Mouse (Mus musculus) heart, embryonic 14.5 days (tissue): Measurements from ENCODE around the gene Fibcd1. TPM values are rescaled to one million over a fixed set of nuclear protein-coding genes. Genes with fewer than 3 reads are reported as not detected.

ENCODE experiments used
- ATAC-seq: fragments of 200-750 bp; cut with Nextera tagmentation; 2 replicates; pipeline ENCODE4 v1.8.0; 2017; ENCODE audit warnings: low read depth, moderate TSS enrichment; ENCODE audit not compliant: insufficient number of reproducible peaks, insufficient read depth, low FRiP score
- H3K27ac ChIP-seq, 2 experiments: fragments of 200-500 bp in 1 of 2; fragments of 300-500 bp in 1 of 2; sonication (generic) in 1 of 2; replicated peaks in 1 of 2; 2 replicates each; pipeline ENCODE4 v1.5.1; 2012 to 2014; ENCODE audit warnings: low read depth in 2 of 2, low read length in 2 of 2, control low read depth in 1 of 2, mild to moderate bottlenecking in 1 of 2, mixed read lengths in 1 of 2; ENCODE audit not compliant: control insufficient read depth in 1 of 2, insufficient read depth in 1 of 2
- H3K27me3 ChIP-seq: fragments of 300-500 bp; sonication (generic); 2 replicates; pipeline ENCODE4 v1.6.1; 2014; ENCODE audit warnings: mild to moderate bottlenecking, low read length, control low read depth; ENCODE audit not compliant: control insufficient read depth, insufficient read depth
- H3K36me3 ChIP-seq: fragments of 300-500 bp; sonication (generic); 2 replicates; pipeline ENCODE4 v1.6.1; 2014; ENCODE audit warnings: mild to moderate bottlenecking, control low read depth, low read length, mixed read lengths; ENCODE audit not compliant: control insufficient read depth, insufficient read depth
- H3K4me1 ChIP-seq, 2 experiments: fragments of 200-500 bp in 1 of 2; fragments of 300-500 bp in 1 of 2; sonication (generic) in 1 of 2; 2 replicates each; pipeline ENCODE4 v1.6.1; 2012 to 2014; ENCODE audit warnings: low read length in 2 of 2, control low read depth in 1 of 2, mixed read lengths in 1 of 2; ENCODE audit not compliant: control insufficient read depth in 2 of 2, insufficient read depth in 2 of 2
- H3K4me2 ChIP-seq: fragments of 300-500 bp; sonication (generic); 2 replicates; pipeline ENCODE4 v1.6.1; 2014; ENCODE audit warnings: mild to moderate bottlenecking, low read length
- H3K4me3 ChIP-seq, 2 experiments: fragments of 200-500 bp in 1 of 2; fragments of 300-500 bp in 1 of 2; sonication (generic) in 1 of 2; 2 replicates each; pipeline ENCODE4 v1.5.1; 2012 to 2014; ENCODE audit warnings: low read length in 2 of 2, mild to moderate bottlenecking in 2 of 2, control low read depth in 1 of 2, low read depth in 1 of 2, moderate library complexity in 1 of 2; ENCODE audit not compliant: control insufficient read depth in 1 of 2, insufficient read depth in 1 of 2
- H3K9ac ChIP-seq: fragments of 300-500 bp; sonication (generic); 2 replicates; pipeline ENCODE4 v1.6.1; 2014; ENCODE audit warnings: mild to moderate bottlenecking, low read length
- H3K9me3 ChIP-seq: fragments of 300-500 bp; sonication (generic); 2 replicates; pipeline ENCODE4 v1.6.1; 2016; ENCODE audit warnings: low read length, control low read depth; ENCODE audit not compliant: control insufficient read depth
- WGBS: fragments of 180-500 bp; shearing (Covaris S2); extraction: QIAGEN DNeasy Blood & Tissue Kit; methylation state at CpG from one replicate; pipeline ENCODE4 v1.1.7; 2014; 5-methylcytosine and 5-hydroxymethylcytosine counted together
- polyA plus RNA-seq: library from polyadenylated mRNA; unstranded; fragments of >200 nt; fragmentation: Nextera tagmentation; extraction: Ambion mirVana; gene quantifications from 2 replicates; pipeline ENCODE4 v1.2.1, GENCODE M21; 2014

Gene Fibcd1
- polyA plus RNA-seq, 1 experiment from 2014 or later, result 0.04 TPM

DNA sequence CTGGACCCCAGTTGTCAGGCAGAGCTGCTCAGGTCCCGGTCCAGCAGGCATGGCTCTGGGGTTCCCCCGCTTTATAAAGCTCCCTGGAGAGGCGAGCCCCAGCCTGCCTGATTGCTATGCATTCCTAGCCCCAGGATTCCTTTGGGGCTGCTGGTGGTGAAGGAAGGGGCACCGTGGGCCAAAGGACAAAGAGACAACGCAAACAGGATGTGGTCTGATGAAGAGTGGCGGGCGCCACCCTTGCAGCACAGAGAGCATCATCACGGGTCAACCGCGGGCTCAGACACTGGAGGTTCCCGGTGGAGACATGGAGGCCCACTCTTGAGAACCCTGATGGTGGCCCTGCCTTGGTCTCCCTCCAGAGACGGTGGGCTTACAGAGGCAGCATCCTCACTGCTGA is 35.4 kb downstream of the Fibcd1 start, which contains the start of gene Qrfp:
TSS of gene Qrfp (minus strand) at position 137 of the 400 bp plus-strand sequence.
- Histone ChIP-seq H3K9me3 (no peaks in the 10 kb centered on the region), H3K27ac (no peak within 1 kb of the TSS), H3K4me1 (peaks cover 0 to 6% of the 10 kb centered on the region in 2 experiments; a peak in 2 of 4 replicates), H3K27me3 (peaks cover 19% of the 10 kb centered on the region), H3K9ac (no peak within 1 kb of the TSS; the same call in 1 of the 2 replicates), H3K36me3 (0 out of 2 replicates have a peak, but pooled peaks cover 4% of the 10 kb centered on the region), H3K4me3 (no peak within 1 kb of the TSS), H3K4me2 (no peak within 1 kb of the TSS)
- WGBS, result 41% methylated on average over 12 of the region's 12 CpGs
- ATAC-seq, result no peak

- H3K36me3 ChIP-seq, result peaks cover 14% of the 10 kb centered on the region
- no peak overlapping the region for H3K4me2 ChIP-seq
- H3K4me1 ChIP-seq, result peaks cover 0 to 6% of the 10 kb centered on the region in 2 experiments; a peak in 2 of 4 replicates
- H3K9me3 ChIP-seq, result no peaks in the 10 kb centered on the region
- ATAC-seq, result no peak
- no peak overlapping the region for H3K4me3 ChIP-seq
- H3K27ac ChIP-seq, result no peak overlapping the region
- H3K9ac ChIP-seq, result no peak overlapping the region
- 45% methylated on average over 2 of the region's 2 CpGs for WGBS
- H3K27me3 ChIP-seq, result peaks cover 10% of the 10 kb centered on the region; the same call in 1 of the 2 replicates
These were observed 36.5 kb downstream of the Fibcd1 start for GRCm38 (mm10) chr2:31809358-31809740.

- no peak overlapping the region for H3K4me2 ChIP-seq
- H3K36me3 ChIP-seq, result peaks cover 20% of the 10 kb centered on the region
- no peak overlapping the region for H3K9ac ChIP-seq
- peaks cover 0 to 6% of the 10 kb centered on the region in 2 experiments; a peak in 2 of 4 replicates for H3K4me1 ChIP-seq
- H3K4me3 ChIP-seq, result no peak overlapping the region
- WGBS, result 34% methylated on average over 28 of the region's 28 CpGs
- ATAC-seq, result no peak
- no peak overlapping the region for H3K27ac ChIP-seq
- H3K27me3 ChIP-seq, result peaks cover 9% of the 10 kb centered on the region; the same call in 1 of the 2 replicates
- H3K9me3 ChIP-seq, result no peaks in the 10 kb centered on the region
These were observed 37.1 kb downstream of the Fibcd1 start for GRCm38 (mm10) chr2:31808410-31809357.

GRCm38 (mm10) chr2:31806639-31807382 is 39.0 kb downstream of the Fibcd1 start:
- Histone ChIP-seq H3K9me3 (no peaks in the 10 kb centered on the region), H3K9ac (no peak overlapping the region), H3K27ac (no peak overlapping the region), H3K4me1 (peaks cover 0 to 6% of the 10 kb centered on the region in 2 experiments; a peak in 2 of 4 replicates), H3K27me3 (peaks cover 9% of the 10 kb centered on the region; the same call in 1 of the 2 replicates), H3K4me3 (no peak overlapping the region), H3K4me2 (no peak overlapping the region), H3K36me3 (peaks cover 39% of the 10 kb centered on the region)
- WGBS, result 58% methylated on average over 9 of the region's 9 CpGs
- no peak for ATAC-seq

- H3K27me3 ChIP-seq, result no peaks in the 10 kb centered on the region
- peaks cover 0 to 6% of the 10 kb centered on the region in 2 experiments; a peak in 2 of 4 replicates for H3K4me1 ChIP-seq
- H3K4me2 ChIP-seq, result no peak overlapping the region
- H3K36me3 ChIP-seq, result peaks cover 72% of the 10 kb centered on the region
- H3K9me3 ChIP-seq, result no peaks in the 10 kb centered on the region
- H3K27ac ChIP-seq, result no peak overlapping the region
- no peak overlapping the region for H3K4me3 ChIP-seq
- WGBS, result 81% methylated on average over 14 of the region's 14 CpGs
- no peak for ATAC-seq
- H3K9ac ChIP-seq, result no peak overlapping the region
These were observed 42.3 kb downstream of the Fibcd1 start for GRCm38 (mm10) chr2:31803480-31803879.

DNA sequence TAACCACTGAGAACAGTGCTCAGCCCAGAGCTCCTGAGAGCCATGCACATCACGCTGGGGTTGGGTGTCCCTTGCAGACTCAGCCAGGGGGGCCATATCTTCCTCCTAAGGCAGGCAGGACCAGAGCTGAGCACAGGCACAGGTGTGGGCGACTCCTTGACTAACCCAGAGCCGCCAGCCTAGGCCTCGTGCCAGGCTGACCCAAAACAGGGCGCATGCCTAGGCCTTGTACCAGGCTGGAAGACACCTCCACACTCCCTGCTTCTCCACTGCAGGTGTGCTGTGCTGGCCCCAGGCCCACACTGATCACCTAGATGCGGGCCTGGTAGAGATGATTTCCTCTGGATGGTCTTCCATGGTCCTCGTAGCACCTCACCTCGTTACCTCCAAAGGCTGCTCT is 43.0 kb downstream of the Fibcd1 start:
- no peak overlapping the region for H3K9ac ChIP-seq
- H3K4me2 ChIP-seq, result no peak overlapping the region
- H3K4me3 ChIP-seq, result no peak overlapping the region
- peaks cover 0 to 6% of the 10 kb centered on the region in 2 experiments; a peak in 1 of 4 replicates for H3K4me1 ChIP-seq
- H3K27me3 ChIP-seq, result no peaks in the 10 kb centered on the region
- no peak overlapping the region for H3K27ac ChIP-seq
- no peak for ATAC-seq
- WGBS, result 91% methylated on average over 8 of the region's 8 CpGs
- no peaks in the 10 kb centered on the region for H3K9me3 ChIP-seq
- H3K36me3 ChIP-seq, result peaks cover 79% of the 10 kb centered on the region

DNA sequence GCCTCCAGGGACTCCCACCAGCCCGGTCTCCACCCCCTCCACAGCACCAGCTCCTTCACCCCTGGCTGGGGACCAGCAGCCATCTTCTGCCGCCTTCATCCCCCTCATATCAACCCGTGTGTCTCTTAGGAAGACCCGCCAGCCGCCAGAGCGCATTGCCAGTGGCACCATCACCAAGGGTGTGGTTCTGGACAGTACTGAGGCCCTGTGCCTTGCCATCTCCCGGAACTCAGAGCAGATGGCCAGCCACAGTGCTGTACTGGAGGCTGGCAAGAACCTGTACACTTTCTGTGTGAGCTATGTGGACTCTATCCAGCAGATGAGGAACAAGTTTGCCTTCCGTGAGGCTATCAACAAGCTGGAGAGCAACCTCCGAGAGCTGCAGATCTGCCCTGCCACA is 44.4 kb downstream of the Fibcd1 start:
- Histone ChIP-seq H3K36me3 (peaks cover 93% of the 10 kb centered on the region), H3K4me2 (no peak overlapping the region), H3K9me3 (no peaks in the 10 kb centered on the region), H3K4me1 (peaks cover 0 to 6% of the 10 kb centered on the region in 2 experiments; a peak in 1 of 4 replicates), H3K4me3 (no peak overlapping the region), H3K27me3 (no peaks in the 10 kb centered on the region), H3K27ac (no peak overlapping the region), H3K9ac (no peak overlapping the region)
- no peak for ATAC-seq
- 76% methylated on average over 9 of the region's 9 CpGs for WGBS
